Mouse (Mus musculus): Measurements from ENCODE around the gene Man2b1. TPM values are rescaled to one million over a fixed set of nuclear protein-coding genes. Genes with fewer than 3 reads are reported as not detected.
A peak's percentile ranks its signal among the peaks of the same experiment; 100 is the strongest.
"Not testable (repeated sequence)": the region's sequence is repeated elsewhere in the genome, so short reads cannot be mapped to it uniquely, and the experiment has no call there.

Gene Man2b1
- polyA plus RNA-seq, 1 experiment = 165 TPM

GRCm38 (mm10) chr8:85080532-85081215, 2.4 kb upstream of the Man2b1 start, which contains the start of gene Wdr83os:
TSS of gene Wdr83os (plus strand) at chr8:85080740.
- TF ChIP-seq CTCF (IDR thresholded peaks at IDR 0.05; ENCODE audit: extremely low read depth, insufficient read depth, insufficient read length, insufficient replicate concordance) = no peak
- no peak for TF ChIP-seq POLR2A (IDR thresholded peaks at IDR 0.05; ENCODE audit: low read depth, low read length)
- Histone ChIP-seq H3K4me1 (ENCODE audit: control insufficient read depth, insufficient read depth, insufficient read length) (peaks cover 25% of the 10 kb centered on the region; the same call in 1 of the 2 replicates), H3K27me3 (ENCODE audit: control insufficient read depth, insufficient read depth, low read length) (no peaks in the 10 kb centered on the region), H3K36me3 (ENCODE audit: control insufficient read depth, insufficient read depth, low read length) (peaks cover 9% of the 10 kb centered on the region), H3K27ac (ENCODE audit: insufficient read depth, low read length) (peak within 1 kb of the TSS; percentile 85), H3K4me3 (ENCODE audit: extremely low read depth, insufficient read depth, insufficient read length) (peak within 1 kb of the TSS; percentile 80)
- DNase-seq (ENCODE audit: low read depth in 1 of 2, low spot score in 2 of 2) = peak in 1 of 2 experiments; percentile 73
- WGBS = under 1% methylated on average over 30 of the region's 30 CpGs

DNA sequence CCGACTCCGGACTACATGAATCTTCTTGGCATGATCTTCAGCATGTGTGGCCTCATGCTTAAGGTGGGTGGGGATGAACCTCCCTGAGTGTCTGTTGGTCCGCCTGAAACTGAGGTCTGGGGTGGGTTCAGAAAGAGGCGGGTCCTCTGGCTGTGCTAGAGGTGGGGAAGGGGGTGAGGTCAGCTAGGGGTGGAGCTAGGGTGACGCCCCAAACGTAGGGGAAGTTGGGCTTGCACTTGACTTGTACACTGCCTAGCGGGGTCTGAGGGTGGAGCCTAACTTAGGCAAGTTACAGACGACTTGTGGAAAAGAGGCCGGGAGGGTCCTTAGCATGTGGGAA, 1.9 kb upstream of the Man2b1 start, which contains the start of gene Wdr83:
Gene Wdr83, minus strand, starts transcription at position 91 of the 340 bp plus-strand sequence.
- no peak for TF ChIP-seq POLR2A (IDR thresholded peaks at IDR 0.05; ENCODE audit: low read depth, low read length)
- no peak for TF ChIP-seq CTCF (IDR thresholded peaks at IDR 0.05; ENCODE audit: extremely low read depth, insufficient read depth, insufficient read length, insufficient replicate concordance)
- H3K27me3 ChIP-seq (ENCODE audit: control insufficient read depth, insufficient read depth, low read length) = no peaks in the 10 kb centered on the region
- peak within 1 kb of the TSS; percentile 80 for H3K4me3 ChIP-seq (ENCODE audit: extremely low read depth, insufficient read depth, insufficient read length)
- DNase-seq (ENCODE audit: low read depth in 1 of 2, low spot score in 2 of 2) = peak; percentile 61 to 71
- peaks cover 25% of the 10 kb centered on the region; the same call in 1 of the 2 replicates for H3K4me1 ChIP-seq (ENCODE audit: control insufficient read depth, insufficient read depth, insufficient read length)
- H3K36me3 ChIP-seq (ENCODE audit: control insufficient read depth, insufficient read depth, low read length) = peaks cover 7% of the 10 kb centered on the region; the same call in 1 of the 2 replicates
- peak within 1 kb of the TSS; percentile 85 for H3K27ac ChIP-seq (ENCODE audit: insufficient read depth, low read length)
- under 1% methylated on average over 9 of the region's 9 CpGs for WGBS

DNA sequence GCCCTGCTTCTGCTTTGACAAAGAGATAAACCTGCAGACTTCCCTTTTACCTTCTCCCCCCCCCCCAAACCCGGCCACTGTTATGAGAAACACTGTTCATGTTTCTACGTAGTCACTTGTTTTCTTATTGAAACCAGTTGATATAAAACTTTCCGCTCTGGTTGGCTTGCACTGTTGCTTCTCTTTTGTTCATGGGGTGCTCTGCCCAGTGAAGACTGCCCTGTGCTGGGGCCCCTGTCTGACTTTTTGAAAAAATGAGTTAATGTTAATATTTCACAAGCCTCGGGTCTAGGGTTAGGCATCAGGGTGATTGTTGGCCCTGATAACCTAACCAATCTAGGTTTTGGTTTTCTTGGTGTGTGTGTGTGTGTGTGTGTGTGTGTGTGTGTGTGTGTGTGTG, 901 bp upstream of the Man2b1 start:
- Histone ChIP-seq H3K36me3 (ENCODE audit: control insufficient read depth, insufficient read depth, low read length) (peaks cover 14% of the 10 kb centered on the region), H3K4me1 (ENCODE audit: control insufficient read depth, insufficient read depth, insufficient read length) (peaks cover 25% of the 10 kb centered on the region; the same call in 1 of the 2 replicates)
- H3K27me3 ChIP-seq (ENCODE audit: control insufficient read depth, insufficient read depth, low read length); DNase-seq (ENCODE audit: low read depth in 1 of 2, low spot score in 2 of 2); H3K4me3 ChIP-seq (ENCODE audit: extremely low read depth, insufficient read depth, insufficient read length); H3K27ac ChIP-seq (ENCODE audit: insufficient read depth, low read length): not testable (repeated sequence)
- WGBS = 31% methylated on average over 4 of the region's 4 CpGs

DNA sequence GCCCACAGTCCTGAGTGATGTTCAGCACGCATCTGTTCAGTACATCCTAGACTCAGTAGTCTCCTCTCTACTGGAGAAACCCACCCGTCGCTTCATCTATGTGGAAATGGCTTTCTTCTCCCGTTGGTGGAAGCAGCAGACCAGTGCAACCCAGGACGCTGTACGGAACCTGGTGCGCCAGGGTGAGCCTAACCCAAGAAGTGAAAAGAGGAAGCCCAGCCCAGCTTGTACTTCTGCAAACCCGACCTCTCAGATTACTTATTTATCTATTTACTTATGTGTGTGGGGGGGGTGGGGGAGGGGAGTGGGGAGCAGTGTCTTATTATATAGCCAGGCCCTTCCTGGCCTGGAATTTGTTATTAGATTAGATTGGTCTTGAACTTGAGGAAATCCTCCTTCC, 1.6 kb downstream of the Man2b1 start:
- Histone ChIP-seq H3K27ac (ENCODE audit: insufficient read depth, low read length) (peak overlapping the region; percentile 57), H3K4me1 (ENCODE audit: control insufficient read depth, insufficient read depth, insufficient read length) (peaks cover 25% of the 10 kb centered on the region; the same call in 1 of the 2 replicates), H3K4me3 (ENCODE audit: extremely low read depth, insufficient read depth, insufficient read length) (peak overlapping the region; percentile 75), H3K27me3 (ENCODE audit: control insufficient read depth, insufficient read depth, low read length) (no peaks in the 10 kb centered on the region), H3K36me3 (ENCODE audit: control insufficient read depth, insufficient read depth, low read length) (peaks cover 23% of the 10 kb centered on the region)
- peak in 1 of 2 experiments; percentile 42 for DNase-seq (ENCODE audit: low read depth in 1 of 2, low spot score in 2 of 2)
- WGBS = 24% methylated on average over 8 of the region's 8 CpGs
- no peak for TF ChIP-seq CTCF (IDR thresholded peaks at IDR 0.05; ENCODE audit: extremely low read depth, insufficient read depth, insufficient read length, insufficient replicate concordance)
- no peak for TF ChIP-seq POLR2A (IDR thresholded peaks at IDR 0.05; ENCODE audit: low read depth, low read length)

GRCm38 (mm10) chr8:85086238-85086637, 3.2 kb downstream of the Man2b1 start:
- 80% methylated on average over 3 of the region's 3 CpGs for WGBS
- DNase-seq (ENCODE audit: low read depth in 1 of 2, low spot score in 2 of 2) = no peak
- H3K4me1 ChIP-seq (ENCODE audit: control insufficient read depth, insufficient read depth, insufficient read length) = peaks cover 19% of the 10 kb centered on the region; the same call in 1 of the 2 replicates
- H3K36me3 ChIP-seq (ENCODE audit: control insufficient read depth, insufficient read depth, low read length) = peaks cover 26% of the 10 kb centered on the region
- no peaks in the 10 kb centered on the region for H3K27me3 ChIP-seq (ENCODE audit: control insufficient read depth, insufficient read depth, low read length)
- no peak overlapping the region for H3K27ac ChIP-seq (ENCODE audit: insufficient read depth, low read length)
- TF ChIP-seq POLR2A (IDR thresholded peaks at IDR 0.05; ENCODE audit: low read depth, low read length) (no peak), CTCF (IDR thresholded peaks at IDR 0.05; ENCODE audit: extremely low read depth, insufficient read depth, insufficient read length, insufficient replicate concordance) (no peak)
- H3K4me3 ChIP-seq (ENCODE audit: extremely low read depth, insufficient read depth, insufficient read length) = no peak overlapping the region

DNA sequence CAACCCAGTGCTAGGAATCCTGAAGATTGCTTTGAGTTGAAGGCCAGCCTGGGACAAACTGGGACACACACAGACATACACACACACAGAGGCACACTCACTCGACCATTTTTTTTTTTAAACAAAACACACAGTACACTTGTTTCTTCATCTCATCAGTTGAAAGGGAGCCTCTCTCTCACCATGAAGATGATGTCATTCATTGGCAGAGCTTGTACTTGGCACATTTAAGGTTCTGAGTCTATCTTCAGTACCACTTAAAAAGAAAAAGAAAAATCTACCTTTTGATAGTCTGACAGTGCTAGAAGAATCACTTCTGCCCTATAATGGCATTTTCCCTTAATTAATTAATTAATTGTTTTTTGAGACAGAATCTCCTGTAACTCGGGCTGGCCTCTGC, 5.7 kb downstream of the Man2b1 start:
- Histone ChIP-seq H3K36me3 (ENCODE audit: control insufficient read depth, insufficient read depth, low read length) (peaks cover 45% of the 10 kb centered on the region), H3K4me3 (ENCODE audit: extremely low read depth, insufficient read depth, insufficient read length) (no peak overlapping the region), H3K4me1 (ENCODE audit: control insufficient read depth, insufficient read depth, insufficient read length) (peaks cover 9% of the 10 kb centered on the region; the same call in 1 of the 2 replicates), H3K27me3 (ENCODE audit: control insufficient read depth, insufficient read depth, low read length) (no peaks in the 10 kb centered on the region), H3K27ac (ENCODE audit: insufficient read depth, low read length) (no peak overlapping the region)
- WGBS = 80% methylated on average over 2 of the region's 2 CpGs
- DNase-seq (ENCODE audit: low read depth in 1 of 2, low spot score in 2 of 2) = no peak
- no peak for TF ChIP-seq CTCF (IDR thresholded peaks at IDR 0.05; ENCODE audit: extremely low read depth, insufficient read depth, insufficient read length, insufficient replicate concordance)
- TF ChIP-seq POLR2A (IDR thresholded peaks at IDR 0.05; ENCODE audit: low read depth, low read length) = no peak

GRCm38 (mm10) chr8:85090856-85091255, 7.8 kb downstream of the Man2b1 start:
- TF ChIP-seq CTCF (IDR thresholded peaks at IDR 0.05; ENCODE audit: extremely low read depth, insufficient read depth, insufficient read length, insufficient replicate concordance) = no peak
- no peak for TF ChIP-seq POLR2A (IDR thresholded peaks at IDR 0.05; ENCODE audit: low read depth, low read length)
- no peak overlapping the region for H3K4me3 ChIP-seq (ENCODE audit: extremely low read depth, insufficient read depth, insufficient read length)
- H3K36me3 ChIP-seq (ENCODE audit: control insufficient read depth, insufficient read depth, low read length) = peaks cover 57% of the 10 kb centered on the region
- no peaks in the 10 kb centered on the region for H3K27me3 ChIP-seq (ENCODE audit: control insufficient read depth, insufficient read depth, low read length)
- 96% methylated on average over 11 of the region's 11 CpGs for WGBS
- no peak overlapping the region for H3K27ac ChIP-seq (ENCODE audit: insufficient read depth, low read length)
- DNase-seq (ENCODE audit: low read depth in 1 of 2, low spot score in 2 of 2) = no peak
- H3K4me1 ChIP-seq (ENCODE audit: control insufficient read depth, insufficient read depth, insufficient read length) = no peaks in the 10 kb centered on the region

Data from spleen, adult 2 months (tissue).